Mouse (Mus musculus) liver, postnatal 0 days (tissue): Measurements from ENCODE around the gene Cckbr. TPM values are rescaled to one million over a fixed set of nuclear protein-coding genes. Genes with fewer than 3 reads are reported as not detected.

Source experiments
- ATAC-seq: fragments of 200-750 bp; cut with Nextera tagmentation; 2 replicates; pipeline ENCODE4 v1.8.0; 2017; ENCODE audit warnings: mild to moderate bottlenecking, moderate library complexity
- DNase-seq: peaks from one replicate; pipeline ENCODE4 v3.0.0-alpha.2; 2016
- H3K27ac ChIP-seq: fragments of 300-500 bp; sonication (generic); 2 replicates; pipeline ENCODE4 v1.5.1; 2014; ENCODE audit warnings: antibody characterized with exemption, moderate library complexity, mild to moderate bottlenecking, low read depth
- H3K27me3 ChIP-seq: fragments of 300-500 bp; sonication (generic); 2 replicates; pipeline ENCODE4 v1.6.1; 2014; ENCODE audit warnings: low read length, control low read depth, mixed read lengths; ENCODE audit not compliant: insufficient read depth
- H3K36me3 ChIP-seq: fragments of 300-500 bp; sonication (generic); replicated peaks from 2 replicates; pipeline ENCODE4 v1.6.1; 2014; ENCODE audit warnings: mild to moderate bottlenecking, control low read depth, low read length, moderate library complexity, mixed read lengths; ENCODE audit not compliant: insufficient read depth
- H3K4me1 ChIP-seq: fragments of 300-500 bp; sonication (generic); 2 replicates; pipeline ENCODE4 v1.6.1; 2014; ENCODE audit warnings: antibody characterized with exemption, mild to moderate bottlenecking, control low read depth; ENCODE audit not compliant: insufficient read depth
- H3K4me2 ChIP-seq: fragments of 300-500 bp; sonication (generic); 2 replicates; pipeline ENCODE4 v1.6.1; 2014; ENCODE audit warnings: low read depth, mild to moderate bottlenecking, low read length, moderate library complexity, mixed read lengths
- H3K4me3 ChIP-seq: fragments of 300-500 bp; sonication (generic); 2 replicates; pipeline ENCODE4 v1.5.1; 2014; ENCODE audit warnings: low read depth, low read length
- H3K9ac ChIP-seq: fragments of 300-500 bp; sonication (generic); replicated peaks from 2 replicates; pipeline ENCODE4 v1.6.1; 2014; ENCODE audit warnings: mild to moderate bottlenecking, moderate library complexity
- H3K9me3 ChIP-seq: fragments of 300-500 bp; sonication (generic); 2 replicates; pipeline ENCODE4 v1.6.1; 2016; ENCODE audit warnings: mild to moderate bottlenecking, control low read depth, low read length, mixed read lengths
- CTCF ChIP-seq: sonication (generic); IDR thresholded peaks from 2 replicates; pipeline ENCODE4 v1.5.1; 2016; ENCODE audit warnings: antibody characterized with exemption, low read depth
- EP300 ChIP-seq: IDR thresholded peaks from 2 replicates; pipeline ENCODE4 v1.6.1; 2016; ENCODE audit warnings: antibody characterized with exemption, low read depth, mild to moderate bottlenecking
- WGBS: fragments of 180-500 bp; shearing (Covaris S2); extraction: QIAGEN DNeasy Blood & Tissue Kit; methylation state at CpG from one replicate; pipeline ENCODE4 v1.1.7; 2014; ENCODE audit not compliant: insufficient replicate concordance; 5-methylcytosine and 5-hydroxymethylcytosine counted together
- polyA plus RNA-seq: library from polyadenylated mRNA; unstranded; fragments of >200 nt; fragmentation: Nextera tagmentation; extraction: Ambion mirVana; gene quantifications from 2 replicates; pipeline ENCODE4 v1.2.1, GENCODE M21; 2015

The Cckbr gene
- polyA plus RNA-seq, 1 experiment from 2014 or later: not detected

DNA sequence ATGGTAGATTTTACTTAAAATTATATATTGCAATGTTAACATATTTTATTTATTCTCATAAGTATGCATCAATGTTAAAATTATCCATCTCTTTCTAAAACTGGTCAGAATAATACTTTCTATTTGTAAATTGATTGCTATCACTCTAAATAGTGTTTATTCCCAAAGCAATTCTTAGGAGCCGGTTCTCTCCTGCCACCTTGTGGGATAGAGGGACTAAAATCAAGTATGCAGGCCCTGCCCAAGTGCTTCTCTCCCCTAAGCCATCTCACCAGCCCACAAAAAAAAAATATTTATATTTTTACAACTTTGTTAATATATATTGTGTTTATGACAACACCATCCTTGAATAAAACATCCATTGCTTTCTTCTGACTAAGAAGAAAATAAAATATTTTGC lies 47.1 kb downstream of the Cckbr start:
- Histone ChIP-seq H3K9me3 (no peaks in the 10 kb centered on the region), H3K9ac (no peak overlapping the region), H3K4me1 (no peaks in the 10 kb centered on the region), H3K36me3 (no peaks in the 10 kb centered on the region), H3K4me2 (no peak overlapping the region), H3K4me3 (no peak overlapping the region), H3K27me3 (no peaks in the 10 kb centered on the region), H3K27ac (no peak overlapping the region)
- DNase-seq (no peak), ATAC-seq (no peak)
- TF ChIP-seq EP300 (no peak), CTCF (no peak)
- WGBS: 40% methylated on average over 1 of the region's 1 CpGs

DNA sequence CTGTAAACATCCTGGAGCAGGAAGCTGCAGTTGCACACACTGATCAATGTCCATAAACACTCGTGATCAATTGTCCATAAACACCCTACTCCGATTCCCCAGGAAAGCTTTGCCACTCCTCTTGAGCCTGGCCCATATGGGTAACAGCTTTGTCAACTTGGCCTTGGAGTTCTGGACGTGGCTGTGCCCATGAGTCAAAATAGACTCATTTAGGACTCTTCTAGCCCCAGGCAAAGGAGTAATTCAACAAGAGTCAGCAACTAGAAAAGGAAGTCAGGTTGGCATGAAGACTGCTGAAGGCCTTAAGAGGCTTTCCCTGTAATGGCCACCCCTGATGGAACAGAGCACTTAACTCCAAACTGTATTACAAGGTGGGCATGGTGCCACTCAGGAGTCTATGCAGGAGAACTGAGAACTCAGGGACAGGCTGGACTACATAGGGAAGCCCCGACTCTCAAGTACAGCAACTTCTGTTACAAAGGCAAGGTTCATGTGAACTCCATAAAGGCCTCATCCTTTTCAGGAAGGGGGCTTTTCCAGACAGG lies 49.3 kb downstream of the Cckbr start:
- H3K27me3 ChIP-seq: no peaks in the 10 kb centered on the region
- H3K27ac ChIP-seq: no peak overlapping the region
- no peaks in the 10 kb centered on the region for H3K9me3 ChIP-seq
- H3K4me3 ChIP-seq: no peak overlapping the region
- H3K9ac ChIP-seq: no peak overlapping the region
- no peak for DNase-seq
- H3K4me1 ChIP-seq: no peaks in the 10 kb centered on the region
- no peaks in the 10 kb centered on the region for H3K36me3 ChIP-seq
- no peak for ATAC-seq
- H3K4me2 ChIP-seq: no peak overlapping the region
- TF ChIP-seq EP300 (no peak), CTCF (no peak)
- 70% methylated on average over 4 of the region's 4 CpGs for WGBS

GRCm38 (mm10) chr7:105475396-105475949 lies 49.9 kb downstream of the Cckbr start:
- peak; percentile 36; the same call in 1 of the 2 replicates for ATAC-seq
- no peak for DNase-seq
- no peaks in the 10 kb centered on the region for H3K27me3 ChIP-seq
- WGBS: 63% methylated on average over 7 of the region's 7 CpGs
- no peak overlapping the region for H3K27ac ChIP-seq
- H3K9me3 ChIP-seq: no peaks in the 10 kb centered on the region
- H3K36me3 ChIP-seq: no peaks in the 10 kb centered on the region
- H3K4me2 ChIP-seq: no peak overlapping the region
- TF ChIP-seq EP300 (no peak), CTCF (no peak)
- no peak overlapping the region for H3K4me3 ChIP-seq
- H3K4me1 ChIP-seq: no peaks in the 10 kb centered on the region
- H3K9ac ChIP-seq: no peak overlapping the region

GRCm38 (mm10) chr7:105476683-105477432 lies 51.3 kb downstream of the Cckbr start:
- H3K9me3 ChIP-seq: no peaks in the 10 kb centered on the region
- H3K9ac ChIP-seq: no peak overlapping the region
- peaks cover 13% of the 10 kb centered on the region; the same call in 1 of the 2 replicates for H3K27me3 ChIP-seq
- no peak for DNase-seq
- no peak overlapping the region for H3K4me2 ChIP-seq
- no peak for ATAC-seq
- H3K4me3 ChIP-seq: no peak overlapping the region
- WGBS: 66% methylated on average over 10 of the region's 10 CpGs
- peaks cover 2% of the 10 kb centered on the region for H3K4me1 ChIP-seq
- no peak for TF ChIP-seq EP300
- TF ChIP-seq CTCF: no peak
- H3K27ac ChIP-seq: no peak overlapping the region
- H3K36me3 ChIP-seq: no peaks in the 10 kb centered on the region

DNA sequence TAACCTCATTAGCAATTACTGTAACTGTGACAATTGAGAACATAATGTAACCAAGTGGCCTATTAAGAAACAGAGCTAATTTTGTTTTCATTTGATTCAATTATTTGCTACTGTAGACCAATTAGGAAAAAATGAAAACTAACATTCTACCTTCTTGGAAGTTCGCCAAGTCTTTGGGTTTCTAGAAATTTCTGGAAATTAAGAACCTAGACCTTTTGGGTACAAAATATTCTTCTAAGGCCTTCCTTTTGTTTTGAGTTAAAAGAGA lies 51.8 kb downstream of the Cckbr start:
- TF ChIP-seq CTCF (no peak), EP300 (no peak)
- no peaks in the 10 kb centered on the region for H3K9me3 ChIP-seq
- peaks cover 5% of the 10 kb centered on the region for H3K4me1 ChIP-seq
- ATAC-seq (no peak), DNase-seq (no peak)
- H3K4me3 ChIP-seq: no peak overlapping the region
- peaks cover 18% of the 10 kb centered on the region; the same call in 1 of the 2 replicates for H3K27me3 ChIP-seq
- H3K27ac ChIP-seq: no peak overlapping the region
- H3K4me2 ChIP-seq: no peak overlapping the region
- no peaks in the 10 kb centered on the region for H3K36me3 ChIP-seq
- WGBS: 84% methylated on average over 1 of the region's 1 CpGs
- H3K9ac ChIP-seq: no peak overlapping the region

DNA sequence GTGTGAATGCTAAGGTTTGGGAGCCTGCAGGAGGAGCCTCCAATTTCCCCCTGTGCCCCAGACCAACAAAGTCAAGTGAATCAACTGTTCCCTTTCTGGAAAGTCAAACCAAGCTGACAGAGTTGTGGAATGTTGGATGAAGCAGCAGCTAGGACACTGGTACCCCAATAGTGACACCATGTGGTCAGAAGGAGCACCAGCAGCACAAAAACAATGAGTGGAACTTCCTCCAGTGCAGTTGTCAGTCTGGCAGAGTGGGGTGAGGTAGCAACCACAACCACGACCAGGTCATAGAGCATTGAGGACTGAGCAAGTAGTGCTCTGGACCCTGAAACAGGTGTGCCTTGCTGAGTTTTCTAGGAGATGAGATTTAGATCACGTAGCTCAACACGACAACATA lies 52.3 kb downstream of the Cckbr start:
- WGBS: 48% methylated on average over 3 of the region's 3 CpGs
- peaks cover 5% of the 10 kb centered on the region for H3K4me1 ChIP-seq
- H3K36me3 ChIP-seq: no peaks in the 10 kb centered on the region
- H3K9me3 ChIP-seq: no peaks in the 10 kb centered on the region
- no peak overlapping the region for H3K4me2 ChIP-seq
- peak; percentile 17 for DNase-seq
- H3K4me3 ChIP-seq: no peak overlapping the region
- no peak overlapping the region for H3K9ac ChIP-seq
- no peak overlapping the region for H3K27ac ChIP-seq
- peak; percentile 45; the same call in 1 of the 2 replicates for ATAC-seq
- TF ChIP-seq CTCF (peak; percentile 78), EP300 (no peak)
- H3K27me3 ChIP-seq: peaks cover 20% of the 10 kb centered on the region; the same call in 1 of the 2 replicates
